Mouse (Mus musculus): ENCODE measurements around the gene Oasl2.

DNA sequence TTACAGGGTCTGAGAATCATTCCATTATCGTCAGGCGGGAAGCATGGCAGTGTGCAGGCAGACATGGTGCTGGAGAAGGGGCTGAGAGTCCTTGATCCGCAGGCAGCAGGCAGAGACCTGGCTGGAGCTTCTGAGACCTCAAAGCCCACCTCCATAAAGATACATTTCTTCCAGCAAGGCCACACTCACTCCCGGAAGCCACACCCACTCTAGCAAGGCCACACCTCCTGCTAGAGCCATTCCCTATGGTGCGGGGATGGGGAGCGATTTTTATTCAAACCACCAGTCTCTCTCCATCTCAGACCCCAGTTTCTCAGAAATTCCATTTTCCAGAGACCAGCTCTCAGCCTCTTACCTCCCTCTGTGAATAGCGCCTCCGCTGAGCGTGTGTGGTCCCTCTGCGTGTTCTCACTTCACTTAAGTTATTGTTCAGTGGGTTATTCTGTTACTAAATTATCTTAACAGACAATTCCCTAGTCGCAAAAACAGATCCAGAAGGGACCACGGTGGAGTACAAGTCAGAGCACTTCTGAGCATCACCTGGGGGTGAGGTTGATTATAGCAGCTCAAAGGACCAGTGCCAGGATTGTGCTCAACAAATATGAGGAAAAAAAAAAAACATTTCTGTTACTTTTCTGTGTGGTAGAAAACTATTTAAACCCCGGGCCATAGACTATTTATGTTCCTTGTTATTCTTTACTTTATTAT lies 12.0 kb downstream of the Oasl2 start:
- TF ChIP-seq POLR2A (IDR thresholded peaks at IDR 0.05; ENCODE audit: insufficient read depth, low read depth, low read length) (no peak), CTCF (IDR thresholded peaks at IDR 0.05) (no peak)
